Mouse (Mus musculus): Measurements from ENCODE around the gene Adsl. TPM values are rescaled to one million over a fixed set of nuclear protein-coding genes. Genes with fewer than 3 reads are reported as not detected.

Adsl gene
- 77.8 and 96.9 TPM in 2 replicates for polyA plus RNA-seq (2012; rRNA removed)

GRCm38 (mm10) chr15:80948145-80949135, at the start of gene Adsl:
Gene Adsl, plus strand, starts transcription at chr15:80948490.

DNA sequence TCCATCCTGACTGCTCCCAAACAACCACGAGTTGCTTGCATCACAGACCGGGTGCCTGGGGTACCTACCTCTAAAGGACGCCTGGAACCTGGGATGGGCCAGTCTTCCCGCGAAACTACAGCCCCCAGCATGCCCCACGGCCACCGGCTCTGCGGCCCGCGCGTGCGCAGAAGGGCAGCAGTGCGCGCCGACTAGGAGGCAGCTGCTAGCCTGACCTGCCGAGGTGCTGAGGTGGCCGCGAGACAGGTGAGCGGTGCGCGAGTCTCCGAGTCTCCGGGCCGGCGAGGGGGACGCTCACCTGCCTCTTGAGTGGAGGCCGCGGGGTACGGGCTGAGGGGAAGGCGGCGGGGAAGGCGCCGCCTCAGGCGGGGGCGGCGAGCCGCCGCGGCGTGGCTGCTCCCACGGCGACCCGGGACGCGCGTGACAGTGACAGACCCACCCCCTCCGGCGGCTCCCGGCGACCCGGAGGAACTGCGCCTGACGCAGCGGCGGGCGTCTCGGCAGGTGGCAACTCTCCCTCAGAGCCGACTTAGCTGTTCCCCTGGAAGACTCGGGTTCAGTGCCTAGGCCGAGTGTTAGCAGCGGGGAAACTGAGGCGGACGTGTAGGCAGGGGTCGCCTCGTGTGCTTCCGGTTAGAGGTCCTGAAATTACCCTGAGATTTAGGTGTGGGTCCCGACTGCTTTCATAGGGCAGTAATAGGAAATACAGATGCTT, 29.5 kb downstream of the Adsl start, which contains the start of gene Sgsm3:
Sgsm3 (plus strand) TSS at position 146 of the 715 bp plus-strand sequence.

Other genes starting within 250 kb of the Adsl start
- gene Tnrc6b, start 237.2 kb upstream of the Adsl start, polyA plus RNA-seq (2012; rRNA removed), result 15.8 and 21.6 TPM in 2 replicates
- 29.4 and 36.6 TPM in 2 replicates for gene Sgsm3, start 29.3 kb downstream of the Adsl start, polyA plus RNA-seq (2012; rRNA removed)
- 20.9 and 22.8 TPM in 2 replicates for gene Mrtfa, start 242.3 kb downstream of the Adsl start, polyA plus RNA-seq (2012; rRNA removed)

Measured in central nervous system, embryonic 11.5 days (tissue).